Mouse (Mus musculus) midbrain, postnatal 0 days (tissue): ENCODE data around the gene Rab4a. TPM values are rescaled to one million over a fixed set of nuclear protein-coding genes. Genes with fewer than 3 reads are reported as not detected.

ENCODE experiments used
- ATAC-seq: fragments of 200-750 bp; cut with Nextera tagmentation; 2 replicates; pipeline ENCODE4 v1.8.0; 2017; ENCODE audit warnings: moderate number of reproducible peaks, mild to moderate bottlenecking, moderate TSS enrichment, moderate library complexity; ENCODE audit not compliant: low FRiP score
- DNase-seq: peaks from one replicate; pipeline ENCODE4 v3.0.0-alpha.2; 2015; ENCODE audit warnings: low spot score
- H3K27ac ChIP-seq: fragments of 300-500 bp; sonication (generic); 2 replicates; pipeline ENCODE4 v1.5.1; 2014; ENCODE audit warnings: low read depth, mild to moderate bottlenecking, low read length, mixed read lengths
- H3K27me3 ChIP-seq: fragments of 300-500 bp; sonication (generic); 2 replicates; pipeline ENCODE4 v1.6.1; 2014; ENCODE audit warnings: low read length, control low read depth, mixed read lengths; ENCODE audit not compliant: insufficient read depth
- H3K36me3 ChIP-seq: fragments of 300-500 bp; sonication (generic); 2 replicates; pipeline ENCODE4 v1.6.1; 2014; ENCODE audit warnings: low read length, control low read depth, mixed read lengths; ENCODE audit not compliant: insufficient read depth
- H3K4me1 ChIP-seq: fragments of 300-500 bp; sonication (generic); 2 replicates; pipeline ENCODE4 v1.6.1; 2014; ENCODE audit warnings: mild to moderate bottlenecking, control low read depth, antibody characterized with exemption, low read length, mixed read lengths; ENCODE audit not compliant: insufficient read depth
- H3K4me2 ChIP-seq: fragments of 300-500 bp; sonication (generic); 2 replicates; pipeline ENCODE4 v1.6.1; 2014; ENCODE audit warnings: low read depth, mild to moderate bottlenecking, low read length, mixed read lengths; ENCODE audit not compliant: poor library complexity, severe bottlenecking
- H3K4me3 ChIP-seq: fragments of 300-500 bp; sonication (generic); 2 replicates; pipeline ENCODE4 v1.5.1; 2014; ENCODE audit warnings: low read depth, mild to moderate bottlenecking, low read length, moderate library complexity
- H3K9ac ChIP-seq: fragments of 300-500 bp; sonication (generic); replicated peaks from 2 replicates; pipeline ENCODE4 v1.6.1; 2014; ENCODE audit warnings: mild to moderate bottlenecking, low read length, moderate library complexity, mixed read lengths; ENCODE audit not compliant: poor library complexity, severe bottlenecking
- H3K9me3 ChIP-seq: fragments of 300-500 bp; sonication (generic); 2 replicates; pipeline ENCODE4 v1.6.1; 2016; ENCODE audit warnings: low read length, control low read depth
- CTCF ChIP-seq: IDR thresholded peaks from 2 replicates; pipeline ENCODE4 v1.5.1; 2016; ENCODE audit warnings: antibody characterized with exemption, mild to moderate bottlenecking
- WGBS: fragments of 180-500 bp; shearing (Covaris S2); extraction: QIAGEN DNeasy Blood & Tissue Kit; methylation state at CpG from one replicate; pipeline ENCODE4 v1.1.7; 2014; 5-methylcytosine and 5-hydroxymethylcytosine counted together
- polyA plus RNA-seq: library from polyadenylated mRNA; unstranded; fragments of >200 nt; fragmentation: Nextera tagmentation; extraction: Ambion mirVana; gene quantifications from 2 replicates; pipeline ENCODE4 v1.2.1, GENCODE M21; 2015
- total RNA-seq: library from RNA; depleted of rRNA; stranded (reverse); fragments of >200 nt; gene quantifications from 2 replicates; pipeline ENCODE4 v1.2.3, GENCODE M21; 2014

Gene Rab4a
- total and polyA plus RNA-seq, 2 experiments from 2014 or later: 59.8 to 97.7 TPM

DNA sequence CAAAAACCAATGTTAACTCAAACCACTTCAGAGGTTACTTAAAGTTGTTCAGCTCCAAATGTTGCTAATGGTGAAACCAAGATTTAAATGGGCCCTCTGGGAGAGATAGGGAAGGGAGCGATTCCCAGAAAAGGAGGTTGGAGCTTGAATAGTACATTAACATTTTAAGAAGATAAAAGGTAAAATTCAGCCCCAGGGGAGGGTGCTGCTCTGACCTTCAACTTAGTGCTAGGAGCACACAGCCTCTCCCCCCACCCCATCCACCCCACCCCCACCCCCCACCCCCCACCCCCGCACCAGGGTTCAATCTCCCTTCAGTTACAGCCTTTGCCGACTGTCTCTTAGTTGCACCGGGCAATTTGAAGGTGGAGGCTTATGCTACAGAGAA lies 43.9 kb upstream of the Rab4a start:
- no peaks in the 10 kb centered on the region for H3K4me1 ChIP-seq
- DNase-seq (no peak), ATAC-seq (no peak)
- no peak overlapping the region for H3K27ac ChIP-seq
- H3K4me3 ChIP-seq: no peak overlapping the region
- no peak for TF ChIP-seq CTCF
- no peak overlapping the region for H3K9ac ChIP-seq
- no peak overlapping the region for H3K4me2 ChIP-seq
- no peaks in the 10 kb centered on the region for H3K27me3 ChIP-seq
- H3K9me3 ChIP-seq: no peaks in the 10 kb centered on the region
- 42% methylated on average over 4 of the region's 4 CpGs for WGBS
- no peaks in the 10 kb centered on the region for H3K36me3 ChIP-seq

DNA sequence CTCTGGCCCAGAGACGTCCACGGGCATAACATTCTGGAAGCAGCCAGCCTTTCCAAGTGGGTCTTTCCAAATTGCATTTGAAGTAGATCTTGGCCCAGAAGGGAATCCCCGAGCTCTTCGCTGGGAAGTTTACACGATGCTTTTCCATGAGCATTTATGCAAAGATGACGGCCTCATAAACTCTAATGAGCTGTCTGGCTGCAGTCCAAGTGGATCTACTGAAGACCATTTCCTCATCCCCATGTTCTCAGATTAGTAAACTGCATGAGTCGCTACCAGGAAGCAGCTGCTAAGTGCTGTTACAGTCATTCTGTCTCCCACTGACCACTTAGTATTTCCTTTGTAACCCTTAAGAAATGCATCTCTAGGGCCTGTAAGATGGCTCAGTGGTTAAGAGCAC lies 42.4 kb upstream of the Rab4a start:
- WGBS: 58% methylated on average over 7 of the region's 7 CpGs
- Histone ChIP-seq H3K27me3 (no peaks in the 10 kb centered on the region), H3K9ac (no peak overlapping the region), H3K9me3 (no peaks in the 10 kb centered on the region), H3K36me3 (no peaks in the 10 kb centered on the region), H3K27ac (no peak overlapping the region), H3K4me2 (no peak overlapping the region), H3K4me3 (no peak overlapping the region), H3K4me1 (no peaks in the 10 kb centered on the region)
- TF ChIP-seq CTCF: no peak
- DNase-seq: peak; percentile 54
- no peak for ATAC-seq

DNA sequence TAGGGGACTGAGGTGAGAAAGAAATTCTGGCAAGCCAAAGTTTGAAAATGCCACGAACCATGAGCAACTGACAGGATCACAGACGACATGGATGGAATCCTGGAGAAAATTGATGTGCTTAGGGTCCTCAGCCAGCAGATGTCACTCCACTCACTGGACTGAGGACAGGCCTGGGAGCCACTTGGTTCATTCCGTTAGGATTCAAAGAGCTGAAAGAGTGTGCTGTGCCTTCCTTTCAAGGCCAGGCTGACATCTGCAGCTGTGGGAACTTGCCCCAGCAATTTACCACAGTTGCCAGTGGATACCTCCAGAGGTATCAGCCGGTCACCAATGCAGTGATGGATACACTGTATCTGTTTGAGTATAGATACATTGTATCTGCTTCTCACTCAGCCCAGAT lies 41.1 kb upstream of the Rab4a start:
- Histone ChIP-seq H3K4me3 (no peak overlapping the region), H3K36me3 (no peaks in the 10 kb centered on the region), H3K27ac (no peak overlapping the region), H3K9ac (no peak overlapping the region), H3K4me2 (no peak overlapping the region), H3K27me3 (no peaks in the 10 kb centered on the region), H3K9me3 (no peaks in the 10 kb centered on the region), H3K4me1 (no peaks in the 10 kb centered on the region)
- 30% methylated on average over 4 of the region's 4 CpGs for WGBS
- peak; percentile 59 for TF ChIP-seq CTCF
- no peak for ATAC-seq
- DNase-seq: peak; percentile 51

GRCm38 (mm10) chr8:123766516-123766915 lies 39.3 kb upstream of the Rab4a start:
- no peak for TF ChIP-seq CTCF
- no peaks in the 10 kb centered on the region for H3K9me3 ChIP-seq
- 70% methylated on average over 4 of the region's 4 CpGs for WGBS
- H3K4me3 ChIP-seq: no peak overlapping the region
- H3K27ac ChIP-seq: no peak overlapping the region
- H3K27me3 ChIP-seq: no peaks in the 10 kb centered on the region
- ATAC-seq: no peak
- no peak overlapping the region for H3K9ac ChIP-seq
- no peak overlapping the region for H3K4me2 ChIP-seq
- no peak for DNase-seq
- H3K36me3 ChIP-seq: no peaks in the 10 kb centered on the region
- H3K4me1 ChIP-seq: no peaks in the 10 kb centered on the region

DNA sequence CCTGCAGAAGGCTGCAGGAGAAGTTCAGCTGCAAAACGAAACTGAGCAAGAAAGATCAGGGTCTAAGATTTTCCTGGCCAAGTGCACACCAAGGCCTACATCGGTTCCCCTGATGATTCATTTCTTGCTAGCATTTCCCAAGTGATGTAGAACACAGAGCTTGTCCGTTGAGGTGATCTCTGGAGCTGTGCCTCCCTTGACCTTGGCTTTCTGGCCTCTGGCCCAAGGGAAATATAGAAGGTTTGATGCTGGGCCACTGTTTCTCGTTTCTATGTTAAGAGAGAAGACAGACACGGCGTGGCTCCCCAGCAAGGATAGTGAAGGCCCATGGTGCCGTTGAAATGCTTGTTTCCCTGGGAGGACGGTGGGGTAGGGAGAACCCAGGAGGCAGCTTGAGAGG lies 37.9 kb upstream of the Rab4a start:
- Histone ChIP-seq H3K27me3 (no peaks in the 10 kb centered on the region), H3K4me2 (no peak overlapping the region), H3K4me3 (no peak overlapping the region), H3K36me3 (no peaks in the 10 kb centered on the region), H3K9ac (no peak overlapping the region), H3K27ac (no peak overlapping the region), H3K9me3 (no peaks in the 10 kb centered on the region), H3K4me1 (no peaks in the 10 kb centered on the region)
- 79% methylated on average over 8 of the region's 8 CpGs for WGBS
- no peak for ATAC-seq
- DNase-seq: no peak
- no peak for TF ChIP-seq CTCF

DNA sequence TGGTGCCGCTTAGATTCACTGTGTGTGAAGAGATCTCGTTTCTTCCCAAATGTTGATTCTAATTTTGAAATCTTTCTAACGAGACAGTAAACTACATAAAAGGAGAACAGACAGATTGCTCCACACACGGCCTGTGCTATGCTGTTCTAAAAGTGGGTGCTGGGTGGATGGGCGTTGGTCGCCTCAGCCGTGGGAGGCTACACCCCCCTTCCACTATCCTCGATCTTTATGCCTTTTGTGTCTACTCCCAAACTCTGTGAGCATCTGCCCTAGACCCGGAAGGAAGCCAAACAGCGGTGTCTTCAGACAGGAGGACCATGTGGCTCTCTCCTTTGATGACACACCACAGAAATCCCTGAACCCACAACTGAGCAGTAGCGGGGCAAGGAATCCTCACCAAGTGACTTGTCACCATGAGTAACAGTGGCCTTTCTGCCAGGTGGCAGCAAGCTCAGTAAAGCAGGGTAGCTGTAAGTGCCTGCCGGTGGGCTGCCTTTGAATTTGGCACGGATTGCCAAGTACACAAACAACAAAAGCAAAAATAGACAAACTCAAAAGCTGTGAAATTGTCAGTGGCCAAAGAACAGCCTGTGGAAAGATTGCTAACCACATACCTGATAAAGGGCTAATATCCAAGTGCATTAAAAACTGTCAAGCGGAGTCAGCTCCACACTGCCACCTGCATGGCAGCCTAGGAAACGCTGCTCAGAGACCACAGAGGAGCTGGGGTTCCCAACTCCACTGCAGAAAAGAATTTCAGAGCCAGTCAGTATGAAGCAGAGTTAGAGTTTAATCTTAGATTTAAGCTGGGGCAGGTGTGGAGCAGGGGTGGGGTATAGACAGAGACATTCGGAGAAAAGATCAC lies 37.1 kb upstream of the Rab4a start:
- 64% methylated on average over 16 of the region's 16 CpGs for WGBS
- Histone ChIP-seq H3K9ac (no peak overlapping the region), H3K36me3 (no peaks in the 10 kb centered on the region), H3K4me2 (no peak overlapping the region), H3K4me1 (no peaks in the 10 kb centered on the region), H3K9me3 (no peaks in the 10 kb centered on the region), H3K27me3 (no peaks in the 10 kb centered on the region), H3K4me3 (no peak overlapping the region), H3K27ac (no peak overlapping the region)
- peak; percentile 89 for TF ChIP-seq CTCF
- ATAC-seq (no peak), DNase-seq (peak; percentile 76)
